Mouse (Mus musculus): Measurements from ENCODE around the gene Nr1h2.

The Nr1h2 gene

DNA sequence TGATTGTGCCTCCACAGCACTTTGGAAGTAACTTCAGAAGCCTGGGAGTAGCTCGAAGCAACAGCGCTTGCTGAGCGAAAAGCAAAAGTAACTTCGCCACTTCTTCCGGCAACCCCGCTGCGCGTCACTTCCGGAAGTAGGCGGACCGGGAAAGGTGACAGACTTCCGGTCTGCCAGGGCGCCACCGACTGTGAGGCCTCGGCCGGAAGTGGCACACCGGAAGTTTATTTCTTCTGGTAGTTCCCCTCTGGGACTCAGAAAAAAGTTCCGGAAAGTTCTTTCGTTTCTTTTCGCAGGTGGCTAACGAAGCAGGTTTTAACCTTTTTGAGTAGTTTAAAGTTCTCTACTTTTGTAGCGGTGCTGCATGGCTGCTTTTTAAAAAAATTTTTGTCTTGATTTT is at the start of gene Nr1h2:
TSS of gene Nr1h2 (minus strand) at position 126 of the 400 bp plus-strand sequence.
- peak; percentile 90 to 95 for DNase-seq (ENCODE audit: low spot score in 2 of 2)

DNA sequence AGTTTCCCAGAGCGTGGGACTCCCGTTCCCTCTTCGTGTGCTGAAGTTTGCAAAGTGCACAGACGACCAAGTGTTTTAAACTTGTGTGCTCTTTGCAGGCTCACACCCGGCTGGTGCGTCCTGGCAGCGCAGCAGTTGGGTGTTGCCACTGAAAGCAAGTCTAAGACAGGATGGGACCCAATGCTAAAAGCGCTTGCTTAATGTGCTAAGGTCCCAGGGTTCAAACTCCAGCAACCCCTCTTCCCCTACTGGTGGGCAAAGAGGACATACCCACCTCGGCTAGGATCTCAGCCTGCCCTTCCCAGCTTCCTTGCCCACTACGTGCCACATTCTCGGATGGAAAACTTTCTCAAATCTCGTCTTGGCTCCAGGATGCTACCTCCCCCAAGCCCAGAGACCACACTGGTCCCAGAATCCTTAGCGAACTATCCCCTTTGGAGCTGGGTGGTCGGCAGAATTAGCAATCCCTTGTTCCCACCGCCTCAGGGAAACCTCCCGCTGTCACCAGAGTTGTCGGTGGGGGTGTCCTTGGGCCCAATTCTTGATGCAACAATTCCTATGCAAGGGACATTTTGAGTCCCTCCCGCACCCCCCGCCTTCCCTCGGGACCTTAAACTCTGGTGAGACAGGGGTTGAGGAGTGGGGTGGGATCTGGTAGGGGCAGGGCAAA is 49.6 kb upstream of the Nr1h2 start:
- DNase-seq (ENCODE audit: low spot score in 2 of 2): no peak

DNA sequence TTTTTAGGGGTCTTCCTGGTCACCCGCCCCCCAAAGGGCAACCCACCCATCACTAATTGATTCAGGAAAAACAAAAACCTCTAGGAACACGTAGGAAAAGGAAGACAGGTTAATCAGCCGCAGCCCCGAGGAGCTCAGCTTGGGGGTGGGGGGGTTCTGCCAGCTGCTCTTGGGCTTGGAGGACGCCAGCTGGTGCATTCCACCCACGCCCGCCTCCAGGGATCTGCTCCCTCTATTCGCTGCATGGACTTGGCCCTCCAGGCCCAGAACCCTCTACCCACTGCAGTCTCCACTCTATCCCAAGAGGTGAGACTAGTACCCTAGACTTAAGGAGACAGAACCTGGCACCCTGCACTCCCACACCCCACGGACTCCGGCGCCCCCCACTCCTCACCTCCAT is 48.7 kb upstream of the Nr1h2 start:
- peak; percentile 78 to 84 for DNase-seq (ENCODE audit: low spot score in 2 of 2)

DNA sequence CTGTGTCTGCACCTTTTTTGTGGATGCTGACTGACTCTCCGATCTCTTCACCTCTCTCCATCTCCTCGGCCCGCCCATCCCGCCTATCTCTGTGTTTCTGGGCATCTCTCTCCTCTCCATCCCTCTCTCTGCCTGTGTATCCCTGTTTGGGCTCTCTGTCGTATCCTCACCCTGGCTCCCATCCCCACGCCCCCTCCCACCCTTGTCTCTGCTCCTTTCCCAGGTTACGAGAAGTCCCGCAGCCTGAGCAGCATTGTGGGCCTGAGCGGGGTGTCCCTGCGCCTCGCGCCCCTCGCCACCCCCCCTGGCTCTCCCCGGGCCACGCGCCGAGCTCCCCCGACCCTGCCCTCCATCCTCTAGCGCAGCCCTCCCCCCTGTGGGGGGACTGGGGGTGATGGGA is 47.9 kb upstream of the Nr1h2 start:
- no peak for DNase-seq (ENCODE audit: low spot score in 2 of 2)

DNA sequence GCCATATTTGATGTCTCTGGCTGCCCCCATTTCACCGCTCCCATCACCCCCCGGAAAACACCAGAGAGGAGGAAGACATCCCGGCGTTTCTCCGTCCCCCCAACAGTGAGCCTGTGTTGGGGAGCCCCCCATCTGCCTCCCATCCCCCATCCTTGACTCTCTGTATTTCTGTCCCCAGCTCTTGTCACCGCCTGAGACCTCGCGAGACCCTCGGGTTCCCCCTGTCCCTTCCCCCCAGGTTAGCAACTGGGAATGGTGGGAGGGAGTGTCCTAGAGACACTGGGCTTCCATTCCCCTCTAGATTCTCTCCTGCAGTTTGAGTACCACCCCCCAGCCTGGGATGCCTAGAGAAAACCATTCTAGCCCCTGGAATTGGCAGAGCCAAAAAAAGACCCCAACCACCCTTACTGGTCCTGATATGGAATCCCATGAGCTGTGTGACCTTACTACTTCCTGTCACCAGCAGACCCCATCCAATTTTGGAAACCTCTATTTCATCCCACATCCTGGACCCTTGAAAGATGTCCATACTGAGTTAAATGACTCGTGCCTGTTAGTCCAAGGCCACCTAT is 47.0 kb upstream of the Nr1h2 start:
- DNase-seq (ENCODE audit: low spot score in 2 of 2): no peak

DNA sequence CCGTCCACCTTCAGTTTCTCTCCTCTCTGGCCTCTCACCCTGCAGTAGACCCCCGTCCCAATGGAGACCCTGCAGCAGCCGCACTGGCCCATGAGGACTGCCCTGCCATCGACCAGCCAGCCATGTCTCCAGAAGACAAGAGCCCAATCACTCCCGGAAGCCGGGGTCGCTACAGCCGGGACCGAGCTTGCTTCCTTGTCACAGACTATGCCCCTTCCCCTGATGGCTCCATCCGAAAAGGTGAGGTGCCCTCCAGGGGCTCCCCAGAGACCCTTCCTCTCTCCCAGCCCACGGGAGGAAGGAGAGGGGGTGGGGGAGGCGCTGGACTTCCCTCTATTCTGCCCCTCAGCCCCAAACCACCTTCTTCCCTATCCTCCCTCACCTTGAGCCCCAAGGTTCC is 44.6 kb upstream of the Nr1h2 start:
- DNase-seq (ENCODE audit: low spot score in 2 of 2): no peak

DNA sequence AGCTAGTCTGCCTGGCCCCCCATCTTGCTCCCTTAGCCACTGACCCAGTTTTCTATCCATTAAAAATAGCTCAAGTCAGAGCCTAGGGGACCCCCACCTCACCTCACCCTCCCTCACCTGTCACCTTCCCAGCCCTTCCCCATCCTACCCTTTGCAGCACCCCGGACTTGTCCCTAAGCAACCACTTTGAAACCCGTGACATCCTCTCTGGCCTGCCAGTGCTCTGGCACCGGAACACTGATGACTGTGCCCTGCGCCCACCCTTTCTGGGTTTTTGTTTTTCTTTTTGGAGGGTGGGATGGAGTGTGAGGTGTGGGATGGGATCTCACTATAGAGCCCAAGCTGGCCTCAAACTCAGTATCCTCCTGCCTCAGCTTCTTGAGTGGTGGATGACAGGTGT is 43.9 kb upstream of the Nr1h2 start:
- DNase-seq (ENCODE audit: low spot score in 2 of 2): no peak

DNA sequence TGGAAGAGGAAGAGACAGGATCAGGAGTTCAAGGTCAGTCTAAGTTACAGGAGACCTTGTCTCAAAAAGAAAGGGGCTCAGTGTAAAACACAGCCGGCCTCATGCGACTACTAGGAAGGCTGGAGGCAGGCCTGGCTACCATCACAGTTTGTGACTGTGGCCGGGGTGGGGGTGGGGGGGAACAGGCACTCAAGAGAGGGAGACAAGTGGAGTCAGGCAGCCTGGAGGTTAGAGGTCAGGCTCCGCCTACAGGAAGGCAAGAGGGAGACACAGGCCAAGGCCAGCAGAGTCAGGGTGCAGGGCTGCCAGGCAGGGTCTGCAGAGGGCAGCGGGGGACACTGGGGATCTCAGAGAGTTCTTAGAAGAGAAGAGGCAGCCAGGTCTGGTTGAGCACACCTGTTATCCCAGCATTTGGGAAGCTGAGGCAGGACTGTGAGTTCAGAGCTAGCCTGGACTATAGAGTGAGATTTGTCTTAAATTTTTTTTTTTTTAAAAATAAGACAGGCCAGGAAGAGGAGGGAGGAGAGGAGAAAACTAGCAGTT is 43.3 kb upstream of the Nr1h2 start:
- DNase-seq (ENCODE audit: low spot score in 2 of 2): no peak

DNA sequence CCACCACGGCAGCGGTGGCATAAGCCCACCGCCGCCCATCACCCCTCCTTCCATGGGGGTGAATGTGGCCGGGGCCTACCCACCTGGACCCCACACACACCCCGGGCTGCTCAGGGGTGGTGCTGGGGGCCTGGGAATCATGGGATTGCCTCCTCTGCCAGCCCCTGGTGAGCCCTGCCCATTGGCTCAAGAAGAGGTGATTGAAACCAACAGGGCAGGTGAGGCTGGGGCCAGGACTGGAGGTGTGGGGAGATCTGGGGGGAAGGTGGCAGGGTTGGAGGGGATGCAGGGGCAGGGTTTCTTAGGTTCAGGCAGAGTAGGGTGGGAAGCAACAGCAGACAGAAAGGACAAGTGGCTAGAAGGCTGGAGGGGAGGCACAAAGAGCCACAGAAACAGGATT is 42.3 kb upstream of the Nr1h2 start:
- no peak for DNase-seq (ENCODE audit: low spot score in 2 of 2)

DNA sequence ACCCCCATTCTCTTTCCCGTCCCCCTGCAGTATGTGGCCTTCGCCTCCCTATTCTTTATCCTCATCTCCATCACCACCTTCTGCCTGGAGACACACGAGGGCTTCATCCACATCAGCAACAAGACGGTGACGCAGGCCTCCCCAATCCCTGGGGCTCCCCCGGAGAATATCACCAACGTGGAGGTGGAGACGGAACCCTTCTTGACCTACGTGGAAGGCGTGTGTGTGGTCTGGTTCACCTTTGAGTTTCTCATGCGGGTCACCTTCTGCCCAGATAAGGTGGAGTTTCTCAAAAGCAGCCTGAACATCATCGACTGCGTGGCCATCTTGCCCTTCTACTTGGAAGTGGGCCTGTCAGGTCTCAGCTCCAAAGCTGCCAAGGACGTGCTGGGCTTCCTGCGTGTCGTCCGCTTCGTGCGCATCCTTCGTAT is 41.4 kb upstream of the Nr1h2 start:
- DNase-seq (ENCODE audit: low spot score in 2 of 2): no peak

DNA sequence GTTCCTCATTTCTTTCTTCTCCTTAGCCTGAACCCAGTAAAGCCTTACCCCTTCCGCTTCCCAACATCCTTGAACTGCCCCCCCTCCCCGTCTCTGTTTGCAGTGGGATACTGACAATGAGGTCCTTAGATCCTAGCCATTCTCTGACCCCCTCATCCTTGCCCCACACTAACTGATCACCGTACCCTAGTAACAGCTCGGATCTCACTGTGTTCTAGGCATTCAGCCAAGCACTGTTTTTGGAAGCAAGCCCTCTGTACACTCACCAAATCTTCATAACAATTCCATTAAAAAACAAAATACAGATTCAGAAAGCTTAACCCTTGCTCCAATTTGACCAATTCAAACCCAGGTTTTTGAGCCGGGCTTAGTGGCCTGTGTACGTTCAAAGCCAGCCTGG is 40.5 kb upstream of the Nr1h2 start:
- no peak for DNase-seq (ENCODE audit: low spot score in 2 of 2)

DNA sequence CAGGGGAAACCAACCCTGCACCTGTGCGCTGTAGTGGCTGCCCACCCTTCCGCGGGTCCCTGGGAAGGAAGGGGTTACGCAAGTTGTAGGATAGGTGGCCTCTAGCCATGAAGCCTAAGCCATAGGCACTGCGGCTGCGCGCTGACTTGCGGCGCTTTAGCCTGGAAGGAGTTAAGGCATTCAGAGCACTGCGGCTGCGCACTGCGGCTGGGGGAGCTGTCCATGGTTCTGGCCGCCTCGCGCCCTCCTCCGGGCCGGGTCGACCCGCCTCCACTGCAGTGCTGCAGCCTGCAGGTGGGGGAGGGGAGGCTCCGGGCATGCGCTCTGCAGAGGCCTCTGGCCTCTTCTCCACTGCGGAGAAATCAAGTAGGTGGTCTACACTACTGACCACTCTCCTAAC is 40.0 kb upstream of the Nr1h2 start:
- DNase-seq (ENCODE audit: low spot score in 2 of 2): peak; percentile 81 to 83

DNA sequence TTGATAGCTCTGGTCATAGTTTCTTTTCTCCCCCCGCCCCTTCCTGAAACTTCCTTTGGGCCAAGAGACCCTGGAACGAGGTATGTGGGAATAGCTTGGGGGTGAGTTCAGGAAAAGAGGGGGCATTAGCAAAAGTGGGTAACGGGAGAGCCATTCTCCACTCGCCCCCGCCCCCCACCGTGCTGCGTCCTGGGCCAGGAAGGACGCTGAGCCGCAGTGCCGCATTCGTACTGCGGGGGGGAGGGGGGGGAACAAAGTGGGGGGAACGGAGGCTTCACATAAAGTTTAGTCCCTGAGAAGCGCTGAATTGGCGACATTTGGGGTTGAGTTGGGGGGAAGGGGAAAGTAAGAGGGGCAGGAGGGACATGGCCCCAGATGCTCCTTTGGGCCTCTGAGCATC is 39.3 kb upstream of the Nr1h2 start:
- no peak for DNase-seq (ENCODE audit: low spot score in 2 of 2)

DNA sequence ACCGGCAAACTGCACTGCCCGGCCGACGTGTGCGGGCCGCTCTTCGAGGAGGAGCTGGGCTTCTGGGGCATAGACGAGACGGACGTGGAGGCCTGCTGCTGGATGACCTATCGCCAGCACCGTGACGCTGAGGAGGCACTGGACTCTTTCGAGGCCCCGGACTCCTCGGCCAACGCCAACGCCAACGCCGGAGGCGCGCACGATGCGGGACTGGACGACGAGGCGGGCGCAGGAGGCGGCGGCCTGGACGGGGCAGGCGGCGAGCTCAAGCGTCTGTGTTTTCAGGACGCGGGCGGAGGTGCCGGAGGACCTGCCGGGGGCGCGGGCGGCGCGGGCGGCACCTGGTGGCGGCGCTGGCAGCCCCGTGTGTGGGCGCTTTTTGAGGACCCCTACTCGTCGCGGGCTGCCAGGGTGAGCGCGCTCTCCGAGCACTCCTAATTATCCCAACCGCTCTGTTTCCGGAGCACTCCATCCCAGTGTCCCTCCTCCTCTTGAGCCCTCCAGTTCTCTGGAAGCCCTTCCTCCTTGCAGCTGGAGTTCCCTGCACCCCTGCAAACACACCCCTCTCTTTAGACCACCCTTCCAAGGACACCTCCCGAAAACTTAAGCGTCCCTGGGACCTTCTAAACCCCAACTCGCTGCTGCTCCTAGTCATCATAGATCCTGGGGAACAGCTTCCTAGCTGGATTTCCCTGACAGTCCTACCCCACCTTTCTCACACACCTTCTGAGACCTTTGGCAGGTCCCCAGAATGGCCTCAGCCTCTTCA is 37.8 kb upstream of the Nr1h2 start:
- DNase-seq (ENCODE audit: low spot score in 2 of 2): no peak

DNA sequence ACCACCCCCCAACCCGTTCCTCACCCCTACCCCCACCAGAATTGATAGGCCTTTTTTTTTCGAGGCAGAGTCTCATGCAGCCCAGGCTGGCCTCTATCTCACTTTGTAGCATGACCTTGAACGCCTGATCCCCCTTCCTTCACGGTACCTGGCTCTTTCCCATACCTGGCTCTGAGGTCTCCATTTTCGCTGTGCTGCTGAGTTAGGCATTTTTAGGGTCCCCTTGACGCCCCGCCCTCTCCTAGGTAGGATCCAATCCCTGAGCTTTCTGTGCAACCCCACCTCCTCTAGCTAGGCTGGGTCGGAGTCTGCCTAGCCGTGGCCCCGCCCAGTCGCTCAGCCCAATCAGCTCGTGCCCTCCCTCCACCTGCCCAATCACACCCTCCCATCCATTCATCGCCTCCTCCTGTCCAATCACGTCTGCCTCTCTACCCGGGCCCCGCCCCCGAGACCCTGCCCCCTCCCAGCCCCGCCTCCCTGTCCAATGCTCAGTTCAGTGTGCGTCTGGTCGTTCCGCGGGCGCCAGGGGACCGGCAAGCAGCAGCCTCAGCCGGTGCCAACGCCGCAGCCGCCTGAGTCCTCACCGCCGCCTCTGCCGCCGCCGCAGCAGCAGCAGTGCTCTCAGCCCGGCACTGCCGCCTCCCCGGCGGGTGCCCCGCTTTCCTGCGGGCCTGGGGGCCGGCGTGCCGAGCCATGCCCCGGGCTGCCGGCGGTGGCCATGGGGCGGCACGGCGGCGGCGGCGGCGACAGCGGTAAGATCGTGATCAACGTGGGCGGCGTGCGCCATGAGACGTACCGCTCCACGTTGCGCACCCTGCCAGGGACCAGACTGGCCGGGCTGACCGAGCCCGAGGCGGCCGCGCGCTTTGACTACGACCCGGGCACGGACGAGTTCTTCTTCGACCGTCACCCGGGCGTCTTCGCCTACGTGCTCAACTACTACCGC is 36.9 kb upstream of the Nr1h2 start, which contains the start of gene Kcnc3:
TSS of gene Kcnc3 (plus strand) at position 263 of the 946 bp plus-strand sequence.
- peak; percentile 95 to 96 for DNase-seq (ENCODE audit: low spot score in 2 of 2)

DNA sequence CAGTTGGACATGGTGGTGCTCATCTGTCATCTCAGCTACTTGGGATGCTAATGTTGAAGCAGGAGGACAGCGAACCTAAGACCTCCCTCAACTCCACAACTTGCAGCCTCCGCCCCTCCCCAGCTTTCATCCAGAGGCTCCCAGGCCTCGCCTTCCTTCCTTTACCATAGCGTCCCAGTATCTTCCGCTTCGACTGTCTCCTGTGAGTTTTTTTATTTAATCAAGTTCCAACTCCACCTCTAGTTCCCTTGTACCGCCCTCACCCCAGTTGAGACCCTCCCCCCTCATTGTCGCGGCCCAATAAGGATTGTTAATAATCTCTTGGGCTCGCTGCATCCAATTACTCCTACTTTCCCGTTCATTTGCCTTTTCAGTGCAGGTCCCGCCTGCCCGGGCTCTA is 36.2 kb upstream of the Nr1h2 start:
- DNase-seq (ENCODE audit: low spot score in 2 of 2): no peak

DNA sequence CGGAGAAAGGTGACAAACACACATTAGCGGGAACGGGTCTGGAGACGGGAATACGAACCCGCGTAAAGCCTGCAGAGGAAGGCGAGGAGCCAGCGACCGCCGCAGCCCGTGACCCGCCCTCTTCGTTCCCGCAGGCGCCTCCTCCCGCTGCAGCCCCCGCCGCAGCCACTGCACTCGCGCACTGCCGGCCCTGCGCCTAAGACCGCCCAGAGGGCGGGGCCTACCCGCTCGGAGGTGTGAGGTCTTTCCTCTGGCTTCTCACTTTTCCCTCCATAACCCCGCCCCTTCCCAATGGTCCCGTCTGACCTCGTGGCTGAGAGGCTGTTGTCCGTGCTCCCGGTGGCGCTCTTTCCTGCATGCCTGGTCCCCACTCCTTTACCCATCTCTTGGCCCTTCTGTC is 35.4 kb upstream of the Nr1h2 start:
- DNase-seq (ENCODE audit: low spot score in 2 of 2): peak in 1 of 2 experiments; percentile 78

DNA sequence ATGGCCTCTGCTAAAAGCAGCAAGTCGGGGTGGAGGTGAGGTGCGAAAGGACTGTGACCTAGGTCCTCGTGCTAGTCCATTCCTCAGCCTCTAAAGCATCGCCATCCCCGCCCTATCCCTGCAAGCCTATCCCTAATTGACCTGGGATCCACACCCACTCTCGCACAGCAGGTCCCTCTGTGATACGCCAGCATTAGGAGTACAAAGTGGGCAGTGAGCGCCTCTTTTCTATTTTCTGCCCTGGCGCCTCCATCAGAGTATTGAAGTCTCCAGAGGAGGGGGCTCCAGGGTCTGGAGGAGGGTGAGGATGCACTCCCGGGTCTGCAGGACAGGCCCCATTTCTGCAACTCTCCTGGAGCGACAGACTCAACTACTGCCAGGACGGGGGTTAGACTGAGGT is 34.6 kb upstream of the Nr1h2 start:
- no peak for DNase-seq (ENCODE audit: low spot score in 2 of 2)

DNA sequence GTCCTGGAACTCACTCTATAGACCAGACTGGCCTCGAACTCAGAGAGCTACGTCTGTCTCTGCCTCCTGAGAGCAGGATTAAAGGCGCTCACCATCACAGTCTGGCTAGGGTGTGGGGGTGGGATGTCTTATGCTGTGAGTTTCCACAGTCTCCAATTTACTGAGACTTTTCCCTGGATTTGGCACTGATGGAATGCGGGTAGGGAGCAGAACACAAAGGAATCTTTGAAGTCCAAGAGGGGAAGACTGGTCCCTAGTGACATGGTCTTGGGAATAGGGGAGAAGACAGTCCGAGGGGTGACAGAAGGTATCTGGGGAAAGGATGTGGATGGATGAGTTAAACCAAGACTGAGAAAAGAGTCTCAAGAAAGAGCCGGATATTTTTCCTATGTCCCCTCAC is 33.9 kb upstream of the Nr1h2 start:
- DNase-seq (ENCODE audit: low spot score in 2 of 2): no peak

DNA sequence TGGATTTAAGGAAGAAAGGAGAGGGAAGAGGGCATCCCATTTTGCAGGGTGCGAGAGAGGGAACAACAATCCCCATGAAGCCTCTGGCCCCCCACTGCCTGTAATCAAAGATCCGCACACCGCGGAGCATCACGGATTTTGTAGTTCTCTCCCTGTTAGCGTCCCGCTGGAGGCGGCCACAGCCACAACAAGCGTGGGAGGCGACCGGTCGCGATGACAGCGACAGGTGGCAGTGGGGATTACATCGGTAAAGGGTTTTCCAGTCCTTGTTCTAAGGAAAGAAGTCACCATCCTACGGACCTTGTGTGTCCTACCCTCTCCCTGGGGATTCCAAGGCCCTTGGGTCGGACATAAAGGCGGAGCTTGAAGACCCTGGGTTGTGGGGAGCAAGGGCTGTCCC is 33.2 kb upstream of the Nr1h2 start:
- DNase-seq (ENCODE audit: low spot score in 2 of 2): peak; percentile 78 to 82

DNA sequence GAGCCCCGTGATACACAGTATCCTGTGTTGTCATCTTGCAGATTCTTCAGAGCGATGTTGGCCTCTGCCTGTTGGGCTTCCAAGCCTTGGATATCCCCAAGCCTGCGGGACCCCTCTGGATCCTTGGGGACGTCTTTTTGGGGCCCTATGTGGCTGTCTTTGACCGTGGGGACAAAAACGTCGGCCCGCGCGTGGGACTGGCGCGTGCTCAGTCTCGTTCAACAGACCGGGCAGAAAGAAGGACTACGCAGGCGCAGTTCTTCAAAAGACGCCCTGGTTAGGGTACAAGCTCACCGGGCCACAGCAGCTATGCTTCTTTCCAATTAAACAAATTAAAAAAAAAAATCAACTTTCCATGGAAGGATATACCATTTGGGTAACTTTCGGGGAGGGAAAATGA is 32.8 kb upstream of the Nr1h2 start:
- no peak for DNase-seq (ENCODE audit: low spot score in 2 of 2)

DNA sequence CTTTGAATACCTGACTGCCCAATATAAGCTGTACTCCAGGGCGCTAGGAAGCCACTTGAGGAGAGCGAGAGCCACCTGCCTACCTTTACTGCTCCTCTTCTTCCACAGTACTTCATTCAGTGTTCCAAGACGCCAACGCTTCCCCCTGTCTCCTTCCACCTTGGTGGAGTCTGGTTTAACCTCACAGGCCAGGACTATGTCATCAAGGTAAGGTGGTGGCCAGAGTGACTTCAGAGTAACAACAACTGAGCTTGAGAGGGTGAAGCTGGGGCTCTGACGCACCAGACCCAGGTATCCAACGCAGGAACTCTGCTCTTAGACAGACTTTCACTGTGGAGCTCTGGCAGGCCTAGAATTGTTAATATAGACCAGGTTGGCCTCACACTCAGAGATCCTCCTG is 31.9 kb upstream of the Nr1h2 start:
- DNase-seq (ENCODE audit: low spot score in 2 of 2): no peak
